Comparison of ENCODE assay signal across 1 mouse cellular context in the genomic region with DNA sequence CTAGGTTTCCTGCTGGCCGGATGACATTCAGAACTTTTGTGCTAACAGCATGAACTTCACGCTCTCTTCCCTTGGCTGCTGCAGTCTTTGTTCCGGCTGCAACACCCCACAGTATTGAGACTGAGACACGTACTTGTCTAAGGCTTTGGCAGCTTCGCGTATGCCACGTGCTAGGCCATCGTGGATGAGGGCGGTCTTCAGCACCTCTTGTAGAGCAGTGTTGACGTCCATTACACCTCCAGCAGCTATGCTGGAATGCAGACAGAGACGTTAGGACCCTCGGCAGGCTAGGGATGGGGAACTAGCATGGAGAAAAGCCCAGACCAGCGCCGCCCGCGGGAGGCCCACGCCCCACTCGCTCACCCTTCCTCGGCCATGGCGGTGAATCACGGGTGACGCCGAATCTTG.
A peak's percentile ranks its signal among the peaks of the same experiment; 100 is the strongest.
TF ChIP-seq lines count a peak whose summit lies in the region.

No protein-coding gene starts in this region.

TF ChIP-seq in CH12.LX, 34 proteins besides CTCF, POLR2A, EP300 and RAD21:
- TF ChIP-seq POLR2AphosphoS2 (IDR thresholded peaks at IDR 0.05; ENCODE audit: low read depth, low read length) (0 out of 2 replicates have a peak, but pooled peaks have one; percentile 52), MYC (IDR thresholded peaks at IDR 0.05; ENCODE audit: low read depth, low read length) (peak; percentile 64; the same call in 1 of the 2 replicates), SIN3A (IDR thresholded peaks at IDR 0.05; ENCODE audit: low read length) (0 out of 2 replicates have a peak, but pooled peaks have one; percentile 9)
TF ChIP-seq in CH12.LX: peak in this region for 3; not testable (repeated sequence) for 31.
